Mouse (Mus musculus): Measurements from ENCODE around the gene Tubb2b.

DNA sequence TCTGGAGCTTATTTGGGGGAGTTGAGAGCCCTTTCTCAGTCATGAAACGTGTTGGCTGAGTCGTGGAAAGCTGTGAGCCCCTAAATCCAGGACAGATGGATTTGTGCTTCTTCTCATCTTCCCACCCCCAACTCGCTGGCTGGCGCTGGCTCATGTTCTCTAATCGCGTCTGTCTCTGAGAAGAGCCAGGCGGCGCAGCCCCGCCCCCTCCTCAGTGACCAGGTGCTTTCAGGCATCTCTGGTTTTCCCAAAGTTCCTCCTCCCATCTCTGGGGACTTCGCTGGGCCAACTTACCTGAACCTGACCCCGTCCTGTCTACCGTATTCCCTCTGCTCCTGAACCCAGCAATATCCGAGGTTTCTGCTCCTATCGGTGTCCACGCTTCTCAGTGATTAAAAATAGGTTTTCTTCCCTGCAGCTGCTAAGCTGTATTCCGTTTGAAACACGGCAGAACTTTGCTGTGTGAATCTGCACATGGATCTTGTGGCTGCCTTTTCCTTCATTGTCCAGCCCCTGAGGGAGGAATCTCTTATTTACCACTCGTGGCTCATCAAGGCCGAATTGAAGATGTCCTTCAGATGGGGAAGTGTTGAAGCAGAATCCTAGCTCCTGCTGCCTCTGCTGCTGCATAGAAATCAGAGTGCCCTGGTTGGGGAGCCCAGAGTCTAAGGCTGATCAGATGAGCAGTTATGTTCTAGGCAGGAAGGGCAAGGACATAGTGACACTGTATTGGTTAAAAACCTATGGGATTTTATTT lies 20.2 kb upstream of the Tubb2b start:
- TF ChIP-seq ZNF384 (IDR thresholded peaks at IDR 0.05; ENCODE audit: low read depth, low read length), result no peak
- TF ChIP-seq CHD2 (IDR thresholded peaks at IDR 0.05; ENCODE audit: low read depth, low read length), result no peak
- no peak for TF ChIP-seq HCFC1 (IDR thresholded peaks at IDR 0.05; ENCODE audit: borderline replicate concordance, insufficient read depth, low read length)
- no peak for TF ChIP-seq ZC3H11A (IDR thresholded peaks at IDR 0.05; ENCODE audit: borderline replicate concordance, low read depth, low read length)
- no peak for TF ChIP-seq MAFK (IDR thresholded peaks at IDR 0.05; ENCODE audit: insufficient read depth, low read depth, low read length)
